Mouse (Mus musculus) neutrophil, adult 59 days (primary cell): ENCODE results near the gene Nalcn. TPM values are rescaled to one million over a fixed set of nuclear protein-coding genes. Genes with fewer than 3 reads are reported as not detected.

Experiments used
- total RNA-seq, 2 experiments: library from RNA; stranded (reverse); gene quantifications; 1 replicate in 1 of 2; 2 replicates in 1 of 2; pipeline ENCODE4 v1.2.4; 2023

Gene Nalcn
- total RNA-seq, result not detected

GRCm38 (mm10) chr14:123626501-123627179 lies at the start of gene Nalcn:
Gene Nalcn (minus strand): TSS chr14:123627144.

GRCm38 (mm10) chr14:123659921-123660385 lies 33.0 kb upstream of the Nalcn start, which contains the start of gene Itgbl1:
Gene Itgbl1 (plus strand): TSS chr14:123659971.

Other genes starting within 250 kb of the Nalcn start
- gene Itgbl1, start 32.8 kb upstream of the Nalcn start, total RNA-seq, result not detected